In the genomic region with DNA sequence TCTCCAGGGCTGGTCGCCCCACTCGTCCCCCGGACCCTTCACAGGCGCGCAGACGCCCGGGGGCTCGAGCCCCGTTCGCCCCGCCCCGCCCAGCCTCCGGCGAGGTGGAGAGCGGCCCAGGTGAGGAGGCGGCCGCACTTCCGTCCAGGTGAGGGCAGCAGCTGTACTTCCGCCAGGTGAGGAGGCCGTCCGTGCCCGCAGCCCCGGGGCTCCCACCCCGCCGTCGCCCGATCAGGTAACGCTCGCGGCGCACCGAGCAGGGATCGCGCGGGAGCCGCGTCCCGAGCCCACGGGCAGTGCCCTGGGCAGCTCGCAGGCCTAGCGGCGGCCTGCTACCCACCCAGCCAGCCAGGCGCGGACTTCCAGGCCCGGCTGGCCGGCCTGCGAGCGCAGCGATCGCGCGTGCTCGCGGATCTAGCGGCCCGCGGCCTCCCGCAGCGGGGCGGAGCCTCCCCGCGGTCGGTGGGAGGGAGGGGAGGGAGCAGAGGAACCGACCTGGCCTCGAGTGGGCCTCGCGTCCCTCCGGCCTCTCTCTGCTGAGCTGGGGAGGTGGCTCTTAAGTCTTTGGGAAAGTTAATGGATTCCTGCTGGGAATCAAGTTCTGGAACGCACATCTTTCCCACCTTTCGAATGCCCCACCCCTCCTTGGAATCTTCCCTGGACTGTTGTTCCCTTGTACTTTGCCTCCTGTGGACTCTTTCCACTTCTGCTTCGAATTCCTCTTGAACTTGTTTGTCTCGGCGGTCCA, we compare ENCODE assay signal across 8 mouse cellular contexts. TPM values are rescaled to one million over a fixed set of nuclear protein-coding genes. Genes with fewer than 3 reads are reported as not detected.
DNase-seq lines count a peak whose midpoint lies in the region; ATAC-seq and TF ChIP-seq lines count a peak whose summit lies in the region.

A gene (plus strand): TSS at position 96 of the 748 bp plus-strand sequence.

- H3K4me1 ChIP-seq in forebrain, postnatal 0 days (ENCODE audit: insufficient read depth), result no peaks in the 10 kb centered on the region
- H3K4me1 ChIP-seq in liver, embryonic 16.5 days (ENCODE audit: control insufficient read depth, low read depth, low read length), result no peaks in the 10 kb centered on the region
- H3K4me1 ChIP-seq in neural tube, embryonic 14.5 days (ENCODE audit: control insufficient read depth, insufficient read depth, low read length), result 0 out of 2 replicates have a peak, but pooled peaks cover 7% of the 10 kb centered on the region
- peaks cover 13% of the 10 kb centered on the region for H3K4me1 ChIP-seq in testis, adult 2 months (ENCODE audit: control insufficient read depth, insufficient read depth, low read length)

- no peaks in the 10 kb centered on the region for H3K36me3 ChIP-seq in forebrain, postnatal 0 days (ENCODE audit: insufficient read depth)
- H3K36me3 ChIP-seq in liver, embryonic 16.5 days (ENCODE audit: control insufficient read depth, insufficient read depth), result no peaks in the 10 kb centered on the region
- no peaks in the 10 kb centered on the region for H3K36me3 ChIP-seq in neural tube, embryonic 14.5 days (ENCODE audit: control insufficient read depth, insufficient read depth, low read length)
- no peaks in the 10 kb centered on the region for H3K36me3 ChIP-seq in testis, adult 2 months (ENCODE audit: control insufficient read depth, insufficient read depth, low read length)

- H3K4me3 ChIP-seq in forebrain, postnatal 0 days (ENCODE audit: low read depth, low read length), result peak within 1 kb of the TSS; percentile 85
- peak within 1 kb of the TSS; percentile 66 for H3K4me3 ChIP-seq in liver, embryonic 16.5 days (ENCODE audit: low read depth, low read length)
- H3K4me3 ChIP-seq in neural tube, embryonic 14.5 days (ENCODE audit: low read depth, low read length), result peak within 1 kb of the TSS; percentile 83
- H3K4me3 ChIP-seq in testis, adult 2 months (ENCODE audit: control insufficient read depth, low read depth, low read length), result peak within 1 kb of the TSS; percentile 98

- peak; percentile 20 for TF ChIP-seq CTCF in forebrain, postnatal 0 days (IDR thresholded peaks at IDR 0.05; ENCODE audit: low read depth)
- TF ChIP-seq CTCF in testis, adult 2 months (IDR thresholded peaks at IDR 0.05; ENCODE audit: control insufficient read depth, insufficient read depth, insufficient replicate concordance, low read depth, low read length), result no peak

- H3K9me3 ChIP-seq in forebrain, postnatal 0 days (ENCODE audit: low read length), result no peaks in the 10 kb centered on the region
- no peaks in the 10 kb centered on the region for H3K9me3 ChIP-seq in liver, embryonic 16.5 days (replicated peaks; ENCODE audit: control insufficient read depth, low read length)
- H3K9me3 ChIP-seq in neural tube, embryonic 14.5 days (ENCODE audit: control insufficient read depth, low read length), result no peaks in the 10 kb centered on the region

- peak; percentile 36; the same call in 1 of the 2 replicates for TF ChIP-seq POLR2A in testis, adult 2 months (IDR thresholded peaks at IDR 0.05; ENCODE audit: control insufficient read depth, low read depth, low read length)

- H3K27ac ChIP-seq in forebrain, postnatal 0 days (ENCODE audit: low read depth, low read length), result peak within 1 kb of the TSS; percentile 81
- H3K27ac ChIP-seq in liver, embryonic 16.5 days (ENCODE audit: low read length), result no peak within 1 kb of the TSS; the same call in 1 of the 2 replicates
- H3K27ac ChIP-seq in neural tube, embryonic 14.5 days (ENCODE audit: low read depth, low read length), result peak within 1 kb of the TSS; percentile 84
- peak within 1 kb of the TSS; percentile 90 for H3K27ac ChIP-seq in testis, adult 2 months (ENCODE audit: control insufficient read depth, insufficient read depth, low read depth, low read length)

- H3K4me2 ChIP-seq in forebrain, postnatal 0 days (ENCODE audit: low read depth), result peak within 1 kb of the TSS; percentile 93
- peak within 1 kb of the TSS; percentile 73 for H3K4me2 ChIP-seq in liver, embryonic 16.5 days (ENCODE audit: low read depth, low read length)
- peak within 1 kb of the TSS; percentile 90 for H3K4me2 ChIP-seq in neural tube, embryonic 14.5 days (ENCODE audit: low read depth, low read length)

- peak within 1 kb of the TSS; percentile 99 for H3K9ac ChIP-seq in forebrain, postnatal 0 days
- H3K9ac ChIP-seq in liver, embryonic 16.5 days (ENCODE audit: low read depth, low read length), result peak within 1 kb of the TSS; percentile 74
- peak within 1 kb of the TSS; percentile 99 for H3K9ac ChIP-seq in neural tube, embryonic 14.5 days (replicated peaks; ENCODE audit: low read depth, low read length)

- WGBS in forebrain, postnatal 0 days, result 5% methylated on average over 72 of the region's 73 CpGs
- 3% methylated on average over 72 of the region's 73 CpGs for WGBS in liver, embryonic 16.5 days (ENCODE audit: insufficient replicate concordance)
- 1% methylated on average over 66 of the region's 73 CpGs for WGBS in neural tube, embryonic 14.5 days

- intact Hi-C loops in heart, postnatal 25 days (cut with DNase I), result no loop called here

- ATAC-seq in CD4-positive, CD25-positive, alpha-beta regulatory T cell, adult 4 months, result peak; percentile 75
- ATAC-seq in forebrain, postnatal 0 days, result peak; percentile 89
- peak; percentile 77 for ATAC-seq in liver, embryonic 16.5 days (ENCODE audit: low read depth)
- ATAC-seq in neural tube, embryonic 14.5 days (ENCODE audit: low read depth), result peak; percentile 88

- peak; percentile 63 for DNase-seq in cerebellum, adult 11 months
- peak; percentile 82 for DNase-seq in forebrain, postnatal 0 days
- DNase-seq in heart, postnatal 25 days (ENCODE audit: low spot score), result peak; percentile 5
- peak; percentile 54 for DNase-seq in layer of hippocampus, adult 11-12 months (ENCODE audit: low spot score)

- H3K27me3 ChIP-seq in forebrain, postnatal 0 days (ENCODE audit: insufficient read depth, low read length), result no peaks in the 10 kb centered on the region
- H3K27me3 ChIP-seq in liver, embryonic 16.5 days (ENCODE audit: control insufficient read depth, insufficient read depth, low read depth, low read length), result peaks cover 11% of the 10 kb centered on the region
- no peaks in the 10 kb centered on the region for H3K27me3 ChIP-seq in neural tube, embryonic 14.5 days (ENCODE audit: control insufficient read depth, insufficient read depth, low read length)
- H3K27me3 ChIP-seq in testis, adult 2 months (ENCODE audit: control insufficient read depth, insufficient read depth, low read length), result no peaks in the 10 kb centered on the region

RNA-seq across cellular contexts. Expression of the gene that starts here (rescaled TPM):
- polyA plus RNA-seq in CD4-positive, CD25-positive, alpha-beta regulatory T cell, adult 4 months (2017; shearing (Covaris generic)), result 10 to 100 TPM; 31.9 to 36.1 TPM
- total RNA-seq in forebrain, postnatal 0 days (2014; rRNA removed), result 9.3 and 12.0 TPM in 2 replicates
- polyA plus RNA-seq in forebrain, postnatal 0 days (2015; fragmentation: Nextera tagmentation; extraction: Ambion mirVana), result 2.8 and 4.2 TPM in 2 replicates
- total RNA-seq in heart, postnatal 25 days (2021), result 10 to 100 TPM; 14.8 to 15.1 TPM
- 2.1 and 3.3 TPM in 2 replicates for polyA plus RNA-seq in liver, embryonic 16.5 days (2015; fragmentation: Nextera tagmentation; extraction: Ambion mirVana)
- polyA plus RNA-seq in neural tube, embryonic 14.5 days (2014; fragmentation: Nextera tagmentation; extraction: Ambion mirVana), result 7.5 and 7.7 TPM in 2 replicates
- polyA plus RNA-seq in testis, adult 2 months (2012; rRNA removed), result 5.9 and 7.9 TPM in 2 replicates

Comparison
In these comparisons a context has a peak if more than half of its experiments do, and no peak if none do; other contexts are left out.
1. DNase-seq: peak in every context shown above with its lines; median percentile 82 in forebrain, postnatal 0 days; 63 in cerebellum, adult 11 months; 54 in layer of hippocampus, adult 11-12 months; 5 in heart, postnatal 25 days.